Mouse (Mus musculus) forebrain, postnatal 0 days (tissue): Measurements from ENCODE around the gene Tekt2. TPM values are rescaled to one million over a fixed set of nuclear protein-coding genes. Genes with fewer than 3 reads are reported as not detected.

Experiments used
- ATAC-seq: fragments of 200-750 bp; cut with Nextera tagmentation; 2 replicates; pipeline ENCODE4 v1.8.0; 2017; ENCODE audit warnings: mild to moderate bottlenecking, moderate library complexity
- DNase-seq: peaks from one replicate; pipeline ENCODE4 v3.0.0-alpha.2; 2015
- H3K27ac ChIP-seq: fragments of 300-500 bp; sonication (generic); 2 replicates; pipeline ENCODE4 v1.5.1; 2014; ENCODE audit warnings: low read depth, mild to moderate bottlenecking, antibody characterized with exemption, low read length, moderate library complexity, mixed read lengths
- H3K27me3 ChIP-seq: fragments of 300-500 bp; sonication (generic); 2 replicates; pipeline ENCODE4 v1.6.1; 2014; ENCODE audit warnings: mild to moderate bottlenecking, low read length, mixed read lengths; ENCODE audit not compliant: insufficient read depth
- H3K36me3 ChIP-seq: fragments of 300-500 bp; sonication (generic); 2 replicates; pipeline ENCODE4 v1.6.1; 2014; ENCODE audit warnings: mild to moderate bottlenecking, moderate library complexity; ENCODE audit not compliant: insufficient read depth
- H3K4me1 ChIP-seq: fragments of 300-500 bp; sonication (generic); 2 replicates; pipeline ENCODE4 v1.6.1; 2014; ENCODE audit warnings: antibody characterized with exemption; ENCODE audit not compliant: insufficient read depth
- H3K4me2 ChIP-seq: fragments of 300-500 bp; sonication (generic); 2 replicates; pipeline ENCODE4 v1.6.1; 2014; ENCODE audit warnings: low read depth, mild to moderate bottlenecking, moderate library complexity
- H3K4me3 ChIP-seq: fragments of 300-500 bp; sonication (generic); 2 replicates; pipeline ENCODE4 v1.5.1; 2014; ENCODE audit warnings: low read depth, low read length, mixed read lengths
- H3K9ac ChIP-seq: fragments of 300-500 bp; sonication (generic); 2 replicates; pipeline ENCODE4 v1.6.1; 2014; ENCODE audit warnings: mild to moderate bottlenecking
- H3K9me3 ChIP-seq: fragments of 300-500 bp; sonication (generic); 2 replicates; pipeline ENCODE4 v1.6.1; 2016; ENCODE audit warnings: low read length
- CTCF ChIP-seq: sonication (generic); IDR thresholded peaks from 2 replicates; pipeline ENCODE4 v1.5.1; 2016; ENCODE audit warnings: antibody characterized with exemption, control low read depth, low read depth
- WGBS: fragments of 180-500 bp; shearing (Covaris S2); extraction: QIAGEN DNeasy Blood & Tissue Kit; methylation state at CpG from one replicate; pipeline ENCODE4 v1.1.7; 2014; 5-methylcytosine and 5-hydroxymethylcytosine counted together
- polyA plus RNA-seq: library from polyadenylated mRNA; unstranded; fragments of >200 nt; fragmentation: Nextera tagmentation; extraction: Ambion mirVana; gene quantifications from 2 replicates; pipeline ENCODE4 v1.2.1, GENCODE M21; 2015
- total RNA-seq: library from RNA; depleted of rRNA; stranded (reverse); fragments of >200 nt; gene quantifications from 2 replicates; pipeline ENCODE4 v1.2.3, GENCODE M21; 2014; rRNA removed

Gene Tekt2
- total and polyA plus RNA-seq, 2 experiments from 2014 or later: 3.4 to 16.3 TPM

DNA sequence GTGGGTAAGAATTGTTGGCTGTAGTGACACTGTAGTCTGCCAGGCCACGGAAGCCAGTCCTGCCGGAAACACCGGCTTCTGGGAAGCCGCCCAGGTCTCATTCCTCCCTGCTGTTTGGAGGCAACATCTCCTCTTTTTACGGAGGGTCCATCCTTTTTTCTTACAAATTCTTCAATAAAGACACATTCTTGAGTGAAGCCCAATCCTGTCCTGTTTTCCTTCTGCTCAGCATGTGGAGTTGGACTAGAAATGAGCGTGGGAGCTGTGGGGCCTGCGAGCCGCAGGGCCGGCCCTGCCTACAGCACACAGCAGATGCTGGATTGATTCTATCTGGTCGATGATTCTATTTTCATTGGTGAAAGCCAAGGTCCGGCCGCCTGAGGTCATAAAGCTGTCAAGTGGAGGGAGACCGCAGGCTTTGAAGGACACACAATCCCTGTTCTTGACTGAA is 49.8 kb downstream of the Tekt2 start:
- H3K4me2 ChIP-seq: no peak overlapping the region
- H3K9ac ChIP-seq: no peak overlapping the region
- no peaks in the 10 kb centered on the region for H3K4me1 ChIP-seq
- TF ChIP-seq CTCF: no peak
- H3K9me3 ChIP-seq: no peaks in the 10 kb centered on the region
- no peak overlapping the region for H3K4me3 ChIP-seq
- 81% methylated on average over 13 of the region's 13 CpGs for WGBS
- ATAC-seq (no peak), DNase-seq (no peak)
- H3K27ac ChIP-seq: no peak overlapping the region
- no peaks in the 10 kb centered on the region for H3K27me3 ChIP-seq
- H3K36me3 ChIP-seq: peaks cover 34% of the 10 kb centered on the region

- Histone ChIP-seq H3K4me3 (no peak overlapping the region), H3K4me2 (no peak overlapping the region), H3K36me3 (peaks cover 34% of the 10 kb centered on the region), H3K27me3 (no peaks in the 10 kb centered on the region), H3K4me1 (no peaks in the 10 kb centered on the region), H3K9me3 (no peaks in the 10 kb centered on the region), H3K9ac (no peak overlapping the region), H3K27ac (no peak overlapping the region)
- TF ChIP-seq CTCF: no peak
- DNase-seq (no peak), ATAC-seq (no peak)
- WGBS: 83% methylated on average over 4 of the region's 4 CpGs
Measured at GRCm38 (mm10) chr4:126275081-126275480, 50.4 kb downstream of the Tekt2 start.

GRCm38 (mm10) chr4:126273753-126274152 is 51.7 kb downstream of the Tekt2 start:
- Histone ChIP-seq H3K4me2 (no peak overlapping the region), H3K27ac (no peak overlapping the region), H3K9me3 (no peaks in the 10 kb centered on the region), H3K27me3 (no peaks in the 10 kb centered on the region), H3K4me3 (no peak overlapping the region), H3K9ac (no peak overlapping the region), H3K36me3 (peaks cover 34% of the 10 kb centered on the region), H3K4me1 (no peaks in the 10 kb centered on the region)
- WGBS: 69% methylated on average over 13 of the region's 13 CpGs
- ATAC-seq: no peak
- no peak for TF ChIP-seq CTCF
- no peak for DNase-seq

Other genes starting within 250 kb of the Tekt2 start
- 36.1 and 37.1 TPM in 2 replicates for gene Lsm10, start 229.1 kb downstream of the Tekt2 start, total RNA-seq
- gene Lsm10, start 229.1 kb downstream of the Tekt2 start, polyA plus RNA-seq: 54.5 and 59.5 TPM in 2 replicates
- 11.7 and 19.6 TPM in 2 replicates for gene Stk40, start 221.7 kb downstream of the Tekt2 start, total RNA-seq
- gene Stk40, start 221.7 kb downstream of the Tekt2 start, polyA plus RNA-seq: 13.3 and 14.9 TPM in 2 replicates
- gene Eva1b, start 177.9 kb downstream of the Tekt2 start, total RNA-seq: 12.9 and 14.4 TPM in 2 replicates
- gene Eva1b, start 177.9 kb downstream of the Tekt2 start, polyA plus RNA-seq: 10.6 and 12.6 TPM in 2 replicates
- gene Sh3d21, start 162.2 kb downstream of the Tekt2 start, total RNA-seq: 1.0 and 2.1 TPM in 2 replicates
- 1.4 and 1.7 TPM in 2 replicates for gene Sh3d21, start 162.2 kb downstream of the Tekt2 start, polyA plus RNA-seq
- gene Thrap3, start 122.9 kb downstream of the Tekt2 start, total RNA-seq: 113 and 165 TPM in 2 replicates
- 92.4 and 111 TPM in 2 replicates for gene Thrap3, start 122.9 kb downstream of the Tekt2 start, polyA plus RNA-seq
- gene Map7d1, start 69.3 kb downstream of the Tekt2 start, total RNA-seq: 105 and 115 TPM in 2 replicates
- 63.6 and 71.1 TPM in 2 replicates for gene Map7d1, start 69.3 kb downstream of the Tekt2 start, polyA plus RNA-seq
- 143 TPM in 2 replicates for gene Trappc3, start 63.4 kb downstream of the Tekt2 start, total RNA-seq
- 199 and 202 TPM in 2 replicates for gene Trappc3, start 63.4 kb downstream of the Tekt2 start, polyA plus RNA-seq
- 6.5 and 11.6 TPM in 2 replicates for gene Col8a2, start 38.9 kb downstream of the Tekt2 start, total RNA-seq
- gene Col8a2, start 38.9 kb downstream of the Tekt2 start, polyA plus RNA-seq: 2.5 and 3.0 TPM in 2 replicates
- 72.1 and 74.8 TPM in 2 replicates for gene Adprhl2, start 4.0 kb downstream of the Tekt2 start, total RNA-seq
- gene Adprhl2, start 4.0 kb downstream of the Tekt2 start, polyA plus RNA-seq: 77.8 and 83.3 TPM in 2 replicates
- 7.3 and 11.4 TPM in 2 replicates for gene Ago3, start 103.9 kb upstream of the Tekt2 start, total RNA-seq
- gene Ago3, start 103.9 kb upstream of the Tekt2 start, polyA plus RNA-seq: 9.6 and 13.2 TPM in 2 replicates
- 33.2 and 35.7 TPM in 2 replicates for gene Ago1, start 142.9 kb upstream of the Tekt2 start, total RNA-seq
- 4.5 and 4.7 TPM in 2 replicates for gene Ago1, start 142.9 kb upstream of the Tekt2 start, polyA plus RNA-seq
- gene Ago4, start 207.8 kb upstream of the Tekt2 start, total RNA-seq: 10.1 and 11.6 TPM in 2 replicates
- 2.3 and 3.1 TPM in 2 replicates for gene Ago4, start 207.8 kb upstream of the Tekt2 start, polyA plus RNA-seq
- 3.5 and 4.2 TPM in 2 replicates for gene Clspn, start 231.2 kb upstream of the Tekt2 start, total RNA-seq
- gene Clspn, start 231.2 kb upstream of the Tekt2 start, polyA plus RNA-seq: 2.3 and 3.0 TPM in 2 replicates